Mouse (Mus musculus) ovary, postnatal 36 days (tissue): ENCODE measurements around the gene Gm40460.
A peak's percentile ranks its signal among the peaks of the same experiment; 100 is the strongest.
"Not testable (repeated sequence)": the region's sequence is repeated elsewhere in the genome, so short reads cannot be mapped to it uniquely, and the experiment has no call there.

Experiments
- DNase-seq: peaks from one replicate; pipeline ENCODE4 v3.0.0; 2022; ENCODE audit warnings: low spot score, mixed read lengths

Gm40460 gene

DNA sequence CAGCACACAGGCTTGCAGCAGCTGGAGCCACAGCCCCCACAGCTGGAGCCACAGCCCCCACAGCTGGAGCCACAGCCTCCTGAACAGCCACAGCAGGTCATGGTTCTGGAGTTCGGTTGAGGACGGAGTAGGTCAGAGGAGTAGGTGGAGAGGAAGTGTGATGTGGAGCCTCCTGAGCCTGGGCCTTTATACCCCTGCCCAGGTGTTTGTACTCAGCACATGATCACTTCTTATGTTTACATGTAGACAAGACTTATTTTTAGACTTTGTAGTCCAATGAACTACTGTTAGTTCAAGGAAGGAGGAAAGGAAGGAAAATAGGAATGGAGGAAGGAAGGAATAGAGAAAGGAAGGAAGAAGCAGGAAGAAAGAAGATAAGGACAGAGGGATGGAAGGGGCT lies at the start of gene Gm40460:
Gene Gm40460, minus strand, starts transcription at position 101 of the 400 bp plus-strand sequence.
- DNase-seq, result no peak

DNA sequence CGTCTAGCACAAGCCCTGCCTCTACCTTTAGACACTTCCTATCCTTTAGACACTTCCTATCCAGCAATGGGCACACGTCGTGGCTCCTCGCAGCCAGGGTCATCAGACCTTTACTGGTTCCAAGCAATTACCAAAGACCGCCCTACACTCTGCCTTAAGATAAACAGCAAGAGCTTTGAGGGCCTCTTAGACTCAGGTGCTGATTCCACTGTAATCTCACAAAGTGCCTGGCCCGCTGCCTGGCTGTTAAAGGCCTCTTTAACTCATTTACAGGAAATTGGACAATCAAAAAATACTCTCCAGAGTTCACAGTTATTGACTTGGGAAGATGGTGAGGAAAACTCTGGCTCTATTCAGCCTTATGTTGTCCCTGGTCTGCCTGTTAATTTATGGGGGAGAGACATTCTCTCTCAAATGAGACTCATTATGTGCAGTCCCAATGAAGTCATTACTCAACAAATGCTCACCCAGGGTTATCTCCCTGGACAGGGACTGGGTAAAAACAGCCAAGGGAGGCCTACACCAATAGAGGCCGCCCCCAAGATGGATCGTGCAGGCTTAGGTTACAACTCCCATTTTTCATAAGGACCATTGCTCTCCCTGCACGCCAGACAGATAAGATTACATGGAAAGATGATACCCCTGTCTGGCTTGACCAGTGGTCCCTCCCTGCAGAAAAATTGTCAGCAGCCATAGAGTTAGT lies 45.2 kb upstream of the Gm40460 start:
- not testable (repeated sequence) for DNase-seq

GRCm38 (mm10) chr7:142285130-142285835 lies 44.4 kb upstream of the Gm40460 start:
- DNase-seq, result peak; percentile 52

GRCm38 (mm10) chr7:142284615-142285080 lies 43.8 kb upstream of the Gm40460 start:
- peak; percentile 90 for DNase-seq

DNA sequence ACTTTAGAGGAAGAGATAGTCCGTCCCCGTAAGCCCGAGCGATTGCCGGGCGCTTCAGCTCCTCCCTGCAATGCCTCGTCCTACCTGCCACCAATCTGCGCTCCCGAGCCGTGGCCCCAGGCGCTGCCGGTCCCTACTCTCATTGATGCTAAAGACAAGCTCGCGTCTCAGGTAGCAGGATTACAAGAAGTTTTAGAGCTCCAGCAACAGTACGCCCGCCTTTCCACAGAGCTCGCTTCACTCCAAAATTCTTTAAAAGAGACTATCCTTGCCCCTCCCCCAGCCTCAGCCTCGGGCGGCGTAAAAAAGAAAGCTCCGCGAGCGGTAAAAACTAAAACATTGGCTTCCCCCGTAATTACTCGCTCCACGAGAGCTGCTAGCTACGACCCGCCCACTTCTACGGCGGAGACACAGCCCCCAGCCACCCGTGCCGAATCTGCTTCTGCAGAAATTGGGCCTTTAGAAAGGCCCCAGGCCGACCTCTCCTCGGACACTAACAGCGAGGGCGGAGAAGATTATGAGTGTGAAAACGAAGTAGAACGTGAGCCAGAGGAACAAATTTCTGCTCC lies 43.2 kb upstream of the Gm40460 start:
- peak; percentile 68 for DNase-seq

- peak; percentile 28 for DNase-seq
Observed at GRCm38 (mm10) chr7:142282847-142283246, 42.0 kb upstream of the Gm40460 start.

DNA sequence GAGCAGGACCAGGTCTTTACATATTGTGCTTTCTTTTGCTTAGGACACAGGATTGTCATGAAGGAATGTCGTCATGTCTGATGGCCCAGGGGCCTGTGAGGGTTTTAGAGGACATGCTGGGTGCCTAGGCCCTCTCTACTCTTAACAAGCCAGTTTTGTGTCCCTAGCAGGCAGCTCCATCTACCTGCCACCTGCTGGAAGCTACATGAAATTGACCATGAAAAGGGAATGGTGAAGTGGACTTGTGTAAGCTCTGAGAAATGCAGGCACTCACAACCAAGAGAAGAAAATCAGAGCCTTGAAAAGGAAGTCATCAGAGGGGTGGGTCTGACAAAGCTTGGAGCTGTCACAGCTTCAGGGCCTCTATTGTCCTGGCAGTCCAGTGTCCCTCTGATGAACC lies 38.4 kb upstream of the Gm40460 start:
- not testable (repeated sequence) for DNase-seq

DNA sequence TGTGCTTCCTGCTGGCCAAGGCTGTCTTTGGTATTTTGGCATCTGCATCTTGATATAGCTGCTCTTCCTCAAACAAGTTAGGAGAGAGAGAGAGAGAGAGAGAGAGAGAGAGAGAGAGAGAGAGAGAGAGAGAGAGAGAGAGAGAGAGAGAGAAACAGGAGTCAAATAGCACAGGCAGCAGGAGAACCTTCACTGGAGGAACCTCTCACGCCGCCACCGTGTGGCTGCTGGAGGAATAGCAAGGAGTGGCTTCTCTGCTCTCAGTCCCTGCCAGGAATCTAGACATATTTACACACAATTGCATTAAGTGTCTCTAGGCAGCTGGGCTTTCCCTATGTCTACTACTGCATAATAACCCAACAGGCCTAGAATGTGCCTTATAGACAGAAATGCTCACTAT lies 37.3 kb upstream of the Gm40460 start:
- peak; percentile 68 for DNase-seq

- not testable (repeated sequence) for DNase-seq
Observed at GRCm38 (mm10) chr7:142274263-142274662, 33.4 kb upstream of the Gm40460 start, which contains the start of gene Gm4559. TSS of gene Gm4559 (minus strand) at chr7:142274363.

- DNase-seq, result not testable (repeated sequence)
Observed at GRCm38 (mm10) chr7:142258254-142258653, 17.4 kb upstream of the Gm40460 start, which contains the start of gene Gm2431. TSS of gene Gm2431 (minus strand) at chr7:142258354.

- peak; percentile 36 for DNase-seq
Observed at GRCm38 (mm10) chr7:142255517-142255916, 14.6 kb upstream of the Gm40460 start.

DNA sequence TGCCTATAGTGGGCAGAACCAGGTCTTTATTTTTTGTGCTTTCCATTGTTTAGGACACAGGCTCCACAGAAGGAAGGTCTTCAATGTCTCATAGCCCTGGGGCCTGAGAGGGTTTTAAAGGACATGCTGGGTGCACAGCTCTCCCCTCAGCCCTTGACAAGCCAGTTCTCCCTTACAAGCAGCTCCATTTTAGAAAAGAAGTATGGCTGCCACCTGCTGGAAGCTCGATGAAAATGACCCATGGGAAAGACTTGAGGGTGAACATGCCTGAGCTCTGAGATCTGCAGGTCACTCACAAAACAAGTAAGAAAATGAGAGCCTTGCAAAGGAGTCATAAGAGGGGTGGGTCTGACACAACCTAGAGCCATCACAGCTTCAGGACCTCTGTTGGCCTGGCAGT lies 8.9 kb upstream of the Gm40460 start:
- DNase-seq, result peak; percentile 18

- DNase-seq, result no peak
Observed at GRCm38 (mm10) chr7:142231540-142231939, 9.3 kb downstream of the Gm40460 start.

GRCm38 (mm10) chr7:142229871-142230270 lies 11.0 kb downstream of the Gm40460 start, which contains the start of gene Krtap5-5:
TSS of gene Krtap5-5 (minus strand) at chr7:142229971.
- not testable (repeated sequence) for DNase-seq

- no peak for DNase-seq
Observed at GRCm38 (mm10) chr7:142224518-142224917, 16.4 kb downstream of the Gm40460 start.

DNA sequence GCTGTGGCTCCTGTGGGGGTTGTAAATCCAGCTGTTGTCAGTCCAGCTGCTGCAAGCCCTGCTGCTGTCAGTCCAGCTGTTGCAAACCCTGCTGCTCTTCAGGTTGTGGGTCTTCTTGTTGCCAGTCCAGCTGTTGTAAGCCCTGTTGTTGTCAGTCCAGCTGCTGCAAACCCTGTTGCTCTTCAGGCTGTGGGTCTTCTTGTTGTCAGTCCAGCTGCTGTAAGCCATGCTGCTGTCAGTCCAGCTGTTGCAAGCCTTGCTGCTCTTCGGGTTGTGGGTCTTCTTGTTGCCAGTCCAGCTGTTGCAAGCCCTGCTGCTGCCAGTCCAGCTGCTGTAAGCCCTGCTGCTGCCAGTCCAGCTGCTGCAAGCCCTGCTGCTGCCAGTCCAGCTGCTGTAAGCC lies 28.7 kb downstream of the Gm40460 start:
- not testable (repeated sequence) for DNase-seq

- DNase-seq, result no peak
Observed at GRCm38 (mm10) chr7:142211559-142211958, 29.3 kb downstream of the Gm40460 start, which contains the start of gene Gm7579. TSS of gene Gm7579 (plus strand) at chr7:142211859.

GRCm38 (mm10) chr7:142206891-142207290 lies 34.0 kb downstream of the Gm40460 start:
- not testable (repeated sequence) for DNase-seq

GRCm38 (mm10) chr7:142205488-142205887 lies 35.4 kb downstream of the Gm40460 start:
- DNase-seq, result no peak

DNA sequence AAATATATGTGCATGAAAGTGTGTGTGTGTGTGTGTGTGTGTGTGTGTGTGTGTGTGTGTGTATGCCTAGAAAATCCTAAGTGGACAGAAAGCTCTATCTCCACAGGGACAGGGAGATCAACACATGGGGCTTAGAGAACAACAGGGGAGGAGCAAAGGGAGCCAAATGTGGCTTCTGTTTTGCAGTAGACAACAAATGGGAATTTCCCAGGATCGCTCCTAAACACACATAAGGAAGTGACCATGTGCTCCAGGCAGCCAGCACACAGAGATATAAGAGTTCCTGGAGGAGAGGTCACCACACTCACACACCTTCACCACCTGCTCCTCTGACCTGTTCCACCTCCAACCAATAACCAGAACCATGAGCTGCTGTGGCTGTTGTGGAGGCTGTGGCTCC lies 39.8 kb downstream of the Gm40460 start, which contains the start of gene Krtap5-3:
Gene Krtap5-3, plus strand, starts transcription at position 301 of the 400 bp plus-strand sequence.
- DNase-seq, result no peak

DNA sequence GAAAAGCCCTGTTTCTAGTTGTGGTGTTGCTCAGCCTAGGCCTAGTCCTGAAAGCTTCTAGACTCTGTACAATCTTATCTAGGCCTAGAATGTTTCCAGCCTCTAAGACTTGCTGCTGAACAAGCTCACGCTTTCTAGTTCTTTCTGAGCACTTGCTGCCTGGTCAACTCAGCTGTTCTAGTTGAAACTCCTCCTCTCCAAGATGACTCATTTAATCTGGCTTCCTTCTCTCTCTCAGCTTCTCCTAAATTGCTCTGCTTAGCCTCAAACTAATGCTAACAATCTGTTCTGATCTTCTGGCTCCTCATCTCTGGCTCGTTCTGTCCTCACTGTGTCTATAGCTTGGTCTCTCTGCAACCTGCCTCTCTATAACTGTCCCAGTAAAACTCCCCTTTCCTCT lies 42.1 kb downstream of the Gm40460 start:
- no peak for DNase-seq
